Mouse (Mus musculus): ENCODE data around the gene Nxnl2. TPM values are rescaled to one million over a fixed set of nuclear protein-coding genes. Genes with fewer than 3 reads are reported as not detected.

The Nxnl2 gene
- polyA plus RNA-seq (2012; rRNA removed), result 1.5 and 1.7 TPM in 2 replicates

DNA sequence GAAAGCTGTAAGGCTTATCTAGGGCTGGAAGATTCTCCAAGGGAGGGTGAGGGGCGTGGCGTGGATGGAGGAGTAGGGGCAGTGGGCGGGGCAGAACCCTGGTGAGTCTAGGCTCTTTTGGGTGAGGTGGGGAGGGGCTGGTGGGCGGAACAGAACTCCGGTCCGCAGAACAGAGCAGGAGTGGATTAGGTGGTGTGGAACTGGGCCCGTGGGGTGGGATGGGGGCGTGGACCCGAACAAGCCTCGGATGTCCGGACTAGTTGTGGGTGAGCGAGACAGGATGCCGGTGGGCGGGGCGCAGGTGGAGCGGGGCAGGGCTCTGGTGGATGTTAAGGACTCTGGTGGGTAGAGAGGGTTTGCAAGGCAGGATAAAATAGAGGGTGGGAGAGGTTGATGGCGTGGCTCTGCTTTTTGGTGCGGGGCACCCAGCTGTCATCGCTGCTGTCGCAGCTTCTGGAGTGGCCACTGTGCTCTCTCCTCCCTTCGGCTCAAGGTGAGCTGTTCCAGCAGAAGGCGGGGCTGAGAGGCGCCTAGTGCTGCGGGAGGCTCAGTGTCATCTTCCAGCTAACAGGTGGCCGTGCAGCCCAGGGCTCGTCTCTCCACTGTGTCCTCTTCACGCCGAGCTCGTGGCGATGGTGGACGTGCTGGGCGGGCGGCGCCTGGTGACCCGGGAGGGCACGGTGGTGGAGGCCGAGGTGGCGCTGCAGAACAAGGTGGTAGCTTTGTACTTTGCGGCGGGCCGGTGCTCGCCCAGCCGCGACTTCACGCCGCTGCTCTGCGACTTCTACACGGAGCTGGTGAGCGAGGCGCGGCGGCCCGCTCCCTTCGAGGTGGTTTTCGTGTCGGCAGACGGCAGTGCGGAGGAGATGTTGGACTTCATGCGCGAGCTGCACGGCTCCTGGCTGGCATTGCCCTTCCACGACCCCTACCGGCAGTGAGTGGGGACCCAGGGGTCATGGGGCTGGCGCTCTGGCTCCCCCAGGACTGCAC lies at the start of gene Nxnl2:
Gene Nxnl2 (plus strand): TSS at position 332 of the 990 bp plus-strand sequence.
- Histone ChIP-seq H3K4me1 (ENCODE audit: control insufficient read depth, insufficient read depth, insufficient read length, low read length) (peaks cover 5% of the 10 kb centered on the region; the same call in 1 of the 2 replicates), H3K4me3 (ENCODE audit: low read depth, low read length) (peak within 1 kb of the TSS; percentile 70), H3K27ac (ENCODE audit: insufficient read depth, low read depth, low read length) (no peak within 1 kb of the TSS), H3K36me3 (ENCODE audit: control insufficient read depth, insufficient read depth, low read length) (no peaks in the 10 kb centered on the region), H3K27me3 (ENCODE audit: control insufficient read depth, insufficient read depth, low read length) (no peaks in the 10 kb centered on the region)
- TF ChIP-seq POLR2A (IDR thresholded peaks at IDR 0.05; ENCODE audit: low read depth, low read length), result no peak
- TF ChIP-seq CTCF (IDR thresholded peaks at IDR 0.05; ENCODE audit: extremely low read depth, insufficient read length, insufficient replicate concordance, low read depth, low read length), result peak; percentile 44; the same call in 1 of the 2 replicates
- WGBS, result 1% methylated on average over 64 of the region's 64 CpGs

DNA sequence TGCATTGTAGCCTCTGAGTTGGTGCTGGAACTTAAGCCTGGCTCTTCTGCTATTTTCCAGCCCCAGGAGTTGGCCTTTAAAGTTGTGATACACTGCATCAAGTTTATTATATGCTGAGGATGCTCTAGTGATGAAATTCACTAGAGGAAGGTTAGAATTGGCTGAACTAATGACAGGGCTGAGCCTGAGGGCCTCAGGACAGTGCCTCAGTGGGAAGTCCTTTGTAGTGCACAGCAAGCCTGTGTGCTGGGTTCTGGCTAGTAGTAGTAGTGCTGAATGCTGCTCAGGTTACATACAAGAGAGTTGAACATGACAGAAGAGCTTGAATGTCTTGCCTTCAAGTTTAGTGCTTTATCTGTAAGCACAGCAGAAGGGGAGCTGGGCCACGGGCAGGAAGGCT lies 48.9 kb upstream of the Nxnl2 start:
- Histone ChIP-seq H3K27me3 (ENCODE audit: control insufficient read depth, insufficient read depth, low read length) (no peaks in the 10 kb centered on the region), H3K4me1 (ENCODE audit: control insufficient read depth, insufficient read depth, insufficient read length, low read length) (peaks cover 22% of the 10 kb centered on the region), H3K27ac (ENCODE audit: insufficient read depth, low read depth, low read length) (no peak overlapping the region), H3K36me3 (ENCODE audit: control insufficient read depth, insufficient read depth, low read length) (peaks cover 4% of the 10 kb centered on the region; the same call in 1 of the 2 replicates), H3K4me3 (ENCODE audit: low read depth, low read length) (no peak overlapping the region)
- WGBS, result 65% methylated on average over 1 of the region's 1 CpGs
- TF ChIP-seq POLR2A (IDR thresholded peaks at IDR 0.05; ENCODE audit: low read depth, low read length), result no peak
- no peak for TF ChIP-seq CTCF (IDR thresholded peaks at IDR 0.05; ENCODE audit: extremely low read depth, insufficient read length, insufficient replicate concordance, low read depth, low read length)

DNA sequence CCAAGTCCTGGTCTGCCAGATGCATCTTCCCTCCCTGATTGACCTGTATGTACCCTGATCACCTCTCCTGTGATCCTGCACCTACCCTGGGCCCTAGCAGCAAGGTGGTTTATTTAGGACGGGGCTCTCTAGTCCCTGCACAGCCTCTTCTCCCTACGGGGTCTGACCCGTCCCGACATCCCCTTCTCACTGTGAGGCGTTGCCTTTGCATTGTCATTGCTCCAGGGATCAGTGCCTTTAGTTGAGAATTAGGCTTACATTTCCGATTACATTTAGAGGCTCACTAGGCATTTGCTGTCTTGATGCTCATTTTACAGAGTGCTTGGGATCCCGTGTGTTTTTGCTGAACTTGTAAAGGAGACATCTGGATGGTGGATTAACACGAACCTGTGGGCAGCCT lies 48.1 kb upstream of the Nxnl2 start:
- Histone ChIP-seq H3K27ac (ENCODE audit: insufficient read depth, low read depth, low read length) (no peak overlapping the region), H3K4me3 (ENCODE audit: low read depth, low read length) (no peak overlapping the region), H3K4me1 (ENCODE audit: control insufficient read depth, insufficient read depth, insufficient read length, low read length) (peaks cover 22% of the 10 kb centered on the region), H3K36me3 (ENCODE audit: control insufficient read depth, insufficient read depth, low read length) (peaks cover 4% of the 10 kb centered on the region; the same call in 1 of the 2 replicates), H3K27me3 (ENCODE audit: control insufficient read depth, insufficient read depth, low read length) (no peaks in the 10 kb centered on the region)
- WGBS, result 86% methylated on average over 8 of the region's 8 CpGs
- TF ChIP-seq CTCF (IDR thresholded peaks at IDR 0.05; ENCODE audit: extremely low read depth, insufficient read length, insufficient replicate concordance, low read depth, low read length), result no peak
- no peak for TF ChIP-seq POLR2A (IDR thresholded peaks at IDR 0.05; ENCODE audit: low read depth, low read length)

DNA sequence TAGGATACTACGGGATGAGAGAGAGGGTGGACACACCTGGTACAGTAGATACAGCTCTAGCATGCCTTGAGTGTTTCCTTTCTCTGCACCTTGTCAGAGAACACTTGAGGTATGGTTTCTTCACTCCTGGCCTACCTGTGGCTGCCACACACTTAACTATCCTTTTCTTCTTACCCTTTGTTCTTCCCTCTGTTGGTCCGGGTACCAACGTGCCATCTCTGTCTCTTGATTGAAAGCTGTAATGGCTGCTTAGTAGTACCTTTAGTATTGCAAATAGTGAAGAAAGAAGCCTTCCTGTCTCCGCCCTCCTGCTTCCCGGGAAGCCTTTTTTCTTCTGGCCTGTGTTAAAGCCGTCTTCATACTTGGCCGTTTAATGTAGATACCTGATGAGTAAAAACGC lies 45.5 kb upstream of the Nxnl2 start:
- Histone ChIP-seq H3K4me1 (ENCODE audit: control insufficient read depth, insufficient read depth, insufficient read length, low read length) (peaks cover 11% of the 10 kb centered on the region), H3K27me3 (ENCODE audit: control insufficient read depth, insufficient read depth, low read length) (no peaks in the 10 kb centered on the region), H3K4me3 (ENCODE audit: low read depth, low read length) (no peak overlapping the region), H3K36me3 (ENCODE audit: control insufficient read depth, insufficient read depth, low read length) (peaks cover 15% of the 10 kb centered on the region), H3K27ac (ENCODE audit: insufficient read depth, low read depth, low read length) (no peak overlapping the region)
- no peak for TF ChIP-seq CTCF (IDR thresholded peaks at IDR 0.05; ENCODE audit: extremely low read depth, insufficient read length, insufficient replicate concordance, low read depth, low read length)
- no peak for TF ChIP-seq POLR2A (IDR thresholded peaks at IDR 0.05; ENCODE audit: low read depth, low read length)
- 75% methylated on average over 8 of the region's 8 CpGs for WGBS

DNA sequence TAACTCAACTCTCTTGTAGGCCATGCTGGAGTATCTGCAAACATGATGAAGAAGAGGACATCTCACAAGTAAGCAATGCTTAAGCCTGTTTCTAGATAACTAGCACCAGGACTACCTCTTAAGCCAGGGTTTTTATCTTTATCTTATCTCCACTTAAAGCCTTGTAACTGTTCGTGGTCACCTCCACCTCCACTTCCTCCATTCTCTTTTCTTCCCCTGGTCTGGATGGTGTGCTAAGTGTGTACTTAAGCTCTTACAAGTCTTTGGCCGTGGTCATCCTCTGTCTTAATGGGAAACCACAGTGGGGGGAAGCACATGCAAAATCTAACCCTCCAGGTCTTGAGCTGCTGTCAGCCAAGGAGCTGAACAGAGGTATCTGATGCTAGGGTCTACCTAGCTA lies 42.9 kb upstream of the Nxnl2 start:
- Histone ChIP-seq H3K4me3 (ENCODE audit: low read depth, low read length) (no peak overlapping the region), H3K4me1 (ENCODE audit: control insufficient read depth, insufficient read depth, insufficient read length, low read length) (peaks cover 5% of the 10 kb centered on the region), H3K27ac (ENCODE audit: insufficient read depth, low read depth, low read length) (no peak overlapping the region), H3K27me3 (ENCODE audit: control insufficient read depth, insufficient read depth, low read length) (no peaks in the 10 kb centered on the region), H3K36me3 (ENCODE audit: control insufficient read depth, insufficient read depth, low read length) (peaks cover 22% of the 10 kb centered on the region)
- TF ChIP-seq CTCF (IDR thresholded peaks at IDR 0.05; ENCODE audit: extremely low read depth, insufficient read length, insufficient replicate concordance, low read depth, low read length) (no peak), POLR2A (IDR thresholded peaks at IDR 0.05; ENCODE audit: low read depth, low read length) (no peak)
- WGBS, result 41% methylated on average over 2 of the region's 2 CpGs

DNA sequence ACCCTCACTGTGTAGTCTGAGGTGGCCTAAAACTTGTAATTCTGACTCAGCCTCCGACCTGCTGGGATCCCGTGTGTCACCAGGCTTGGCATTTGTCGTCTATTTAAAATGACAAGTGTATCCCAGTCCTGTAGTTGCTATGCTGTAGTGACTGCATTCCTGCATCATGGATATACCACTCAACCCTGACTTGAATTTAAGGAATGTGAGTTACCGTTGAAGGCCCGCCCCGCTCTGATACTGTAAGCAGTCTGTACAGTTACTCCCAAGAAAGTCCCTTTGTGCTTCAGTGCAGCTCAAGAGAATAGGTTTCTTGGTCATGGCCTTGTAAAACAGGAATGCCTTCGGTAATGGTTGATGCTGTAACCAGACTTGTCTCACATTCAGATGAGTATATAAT lies 42.4 kb upstream of the Nxnl2 start:
- no peak overlapping the region for H3K27ac ChIP-seq (ENCODE audit: insufficient read depth, low read depth, low read length)
- 92% methylated on average over 7 of the region's 7 CpGs for WGBS
- peaks cover 20% of the 10 kb centered on the region for H3K36me3 ChIP-seq (ENCODE audit: control insufficient read depth, insufficient read depth, low read length)
- no peak overlapping the region for H3K4me3 ChIP-seq (ENCODE audit: low read depth, low read length)
- peaks cover 5% of the 10 kb centered on the region for H3K4me1 ChIP-seq (ENCODE audit: control insufficient read depth, insufficient read depth, insufficient read length, low read length)
- H3K27me3 ChIP-seq (ENCODE audit: control insufficient read depth, insufficient read depth, low read length), result no peaks in the 10 kb centered on the region
- TF ChIP-seq POLR2A (IDR thresholded peaks at IDR 0.05; ENCODE audit: low read depth, low read length), result no peak
- no peak for TF ChIP-seq CTCF (IDR thresholded peaks at IDR 0.05; ENCODE audit: extremely low read depth, insufficient read length, insufficient replicate concordance, low read depth, low read length)

DNA sequence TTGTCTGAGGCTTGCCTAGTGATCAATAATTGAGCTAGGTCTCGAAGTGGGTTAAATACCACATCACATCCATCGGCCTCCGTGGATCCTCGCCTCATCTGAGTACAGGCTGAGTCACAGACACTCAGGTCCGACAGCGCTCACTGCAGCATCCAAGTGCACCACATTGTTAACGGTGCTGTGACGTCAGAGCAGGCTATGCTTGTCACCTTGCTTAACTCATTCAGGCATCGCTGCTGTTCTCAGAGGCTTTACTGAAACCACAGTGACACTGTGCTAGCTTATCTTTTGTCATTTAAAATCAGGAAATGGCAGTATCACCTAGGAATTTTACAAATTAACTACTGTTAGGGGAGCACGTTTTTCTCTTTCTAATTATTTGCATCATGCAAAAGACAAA lies 39.6 kb upstream of the Nxnl2 start:
- H3K27ac ChIP-seq (ENCODE audit: insufficient read depth, low read depth, low read length), result no peak overlapping the region
- no peaks in the 10 kb centered on the region for H3K27me3 ChIP-seq (ENCODE audit: control insufficient read depth, insufficient read depth, low read length)
- H3K4me3 ChIP-seq (ENCODE audit: low read depth, low read length), result no peak overlapping the region
- H3K36me3 ChIP-seq (ENCODE audit: control insufficient read depth, insufficient read depth, low read length), result peaks cover 23% of the 10 kb centered on the region
- TF ChIP-seq CTCF (IDR thresholded peaks at IDR 0.05; ENCODE audit: extremely low read depth, insufficient read length, insufficient replicate concordance, low read depth, low read length) (no peak), POLR2A (IDR thresholded peaks at IDR 0.05; ENCODE audit: low read depth, low read length) (no peak)
- no peaks in the 10 kb centered on the region for H3K4me1 ChIP-seq (ENCODE audit: control insufficient read depth, insufficient read depth, insufficient read length, low read length)
- 79% methylated on average over 10 of the region's 10 CpGs for WGBS
